Mouse (Mus musculus): ENCODE measurements around the gene 2200002J24Rik.
"Not testable (repeated sequence)": the region's sequence is repeated elsewhere in the genome, so short reads cannot be mapped to it uniquely, and the experiment has no call there.

The 2200002J24Rik gene

GRCm38 (mm10) chr7:30728739-30729395, 30.1 kb downstream of the 2200002J24Rik start:
- DNase-seq (ENCODE audit: low read depth), result peak; percentile 41

- peak; percentile 97 for DNase-seq (ENCODE audit: low read depth)
Measured at GRCm38 (mm10) chr7:30729396-30730063, 30.8 kb downstream of the 2200002J24Rik start, which contains the start of gene Tmem147. Gene Tmem147, minus strand, starts transcription at chr7:30729540.

GRCm38 (mm10) chr7:30730064-30730722, 31.5 kb downstream of the 2200002J24Rik start:
- peak; percentile 10 for DNase-seq (ENCODE audit: low read depth)

GRCm38 (mm10) chr7:30736211-30736610, 37.5 kb downstream of the 2200002J24Rik start:
- DNase-seq (ENCODE audit: low read depth), result no peak

- not testable (repeated sequence) for DNase-seq (ENCODE audit: low read depth)
Measured at GRCm38 (mm10) chr7:30742570-30742969, 43.8 kb downstream of the 2200002J24Rik start.

GRCm38 (mm10) chr7:30743617-30744016, 44.9 kb downstream of the 2200002J24Rik start, which contains the start of gene Gapdhs:
Gene Gapdhs, minus strand, starts transcription at chr7:30743681.
- DNase-seq (ENCODE audit: low read depth), result not testable (repeated sequence)

GRCm38 (mm10) chr7:30744022-30744598, 45.4 kb downstream of the 2200002J24Rik start:
- peak; percentile 48 for DNase-seq (ENCODE audit: low read depth)

- DNase-seq (ENCODE audit: low read depth), result peak; percentile 14
Measured at GRCm38 (mm10) chr7:30747525-30748204, 48.9 kb downstream of the 2200002J24Rik start.

Measured in NIH3T3 (cell line).